Mouse (Mus musculus): ENCODE measurements at regions not wholly inside any gene's neighbourhood (a gene's known extent, or its start where the extent isn't known, plus 50 kb on each side); places are given as distances from the start of the nearest gene placed in this dataset.

DNA sequence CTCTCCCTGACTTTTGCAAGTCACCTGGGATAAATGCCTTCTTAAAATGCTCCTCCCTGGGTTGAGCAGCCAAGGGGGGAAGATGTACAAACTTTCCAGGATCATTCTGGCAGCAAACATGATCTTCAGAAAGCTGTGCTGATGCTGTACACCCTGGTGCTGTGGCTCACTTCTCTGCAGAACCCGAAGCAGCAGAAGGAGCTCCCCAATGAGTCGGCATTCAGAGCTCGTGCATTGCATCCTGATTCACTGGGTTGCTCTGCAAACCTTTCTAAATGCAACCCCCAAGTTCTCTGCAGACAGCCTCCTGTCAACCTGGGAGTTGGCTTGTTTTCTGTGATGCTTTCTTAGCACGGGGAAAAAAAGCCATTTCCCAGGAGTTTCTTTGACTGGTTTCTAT, 343.8 kb upstream of the Slc24a5 start:
- TF ChIP-seq MAX (IDR thresholded peaks at IDR 0.05; ENCODE audit: low read length) (no peak), E2F4 (IDR thresholded peaks at IDR 0.05; ENCODE audit: borderline replicate concordance, low read depth, low read length) (no peak), CTCF (IDR thresholded peaks at IDR 0.05 in 2 of 3, conservative IDR thresholded peaks at IDR 0.05 in 1 of 3; ENCODE audit: control insufficient read depth in 1 of 3, insufficient read depth in 1 of 3, low read depth in 2 of 3, low read length in 3 of 3, poor library complexity in 1 of 3, severe bottlenecking in 1 of 3) (no peak), UBTF (IDR thresholded peaks at IDR 0.05; ENCODE audit: borderline replicate concordance, insufficient read depth, low read depth, low read length) (no peak), JUND (IDR thresholded peaks at IDR 0.05; ENCODE audit: low read depth, low read length) (no peak), TAL1 (IDR thresholded peaks at IDR 0.05; ENCODE audit: low read length) (no peak), ZKSCAN1 (IDR thresholded peaks at IDR 0.05; ENCODE audit: low read depth, low read length) (no peak), ZC3H11A (IDR thresholded peaks at IDR 0.05; ENCODE audit: low read depth, low read length) (no peak), SMC3 (IDR thresholded peaks at IDR 0.05; ENCODE audit: low read depth, low read length) (no peak)
